Mouse (Mus musculus) erythroblast, embryonic 14.5 days (primary cell): ENCODE data around the gene Stambpl1.

Source experiments
- GATA1 ChIP-seq: IDR thresholded peaks from 2 replicates; pipeline ENCODE4 v1.6.1; 2012; ENCODE audit warnings: low read length, inconsistent platforms, mixed read lengths
- TAL1 ChIP-seq: IDR thresholded peaks from 3 replicates; pipeline ENCODE4 v1.6.1; 2012; ENCODE audit warnings: low read length, inconsistent platforms, mixed read lengths

- TF ChIP-seq GATA1 (no peak), TAL1 (no peak)
Observed at GRCm38 (mm10) chr19:34198066-34198465, 6.0 kb downstream of the Stambpl1 start.
